Comparison of ENCODE assay signal across 27 mouse cellular contexts in genomic region chr1:156437726-156438125, GRCm38 (mm10). TPM values are rescaled to one million over a fixed set of nuclear protein-coding genes. Genes with fewer than 3 reads are reported as not detected.
DNase-seq lines count a peak whose midpoint lies in the region; ATAC-seq lines count a peak whose summit lies in the region.
"Had no signal": no experiment of that assay in that cellular context is flagged by ENCODE, and none has a peak within 500 bp of the region (broad histone marks: within the 10 kb centered on the region; RNA-seq: fewer than 3 reads in every experiment).

No protein-coding gene starts in this region.

- no peak overlapping the region for H3K27ac ChIP-seq in forebrain, embryonic 13.5 days
- H3K27ac ChIP-seq: embryonic facial prominence, embryonic 10.5 days; embryonic facial prominence, embryonic 15.5 days; heart, embryonic 10.5 days; heart, embryonic 15.5 days; hindbrain, embryonic 12.5 days; hindbrain, postnatal 0 days; limb, embryonic 13.5 days had no signal

- no peak overlapping the region for H3K4me2 ChIP-seq in forebrain, embryonic 13.5 days
- H3K4me2 ChIP-seq: embryonic facial prominence, embryonic 15.5 days; heart, embryonic 15.5 days; hindbrain, embryonic 12.5 days; limb, embryonic 13.5 days; liver, embryonic 11.5 days had no signal

- H3K9ac ChIP-seq in forebrain, embryonic 13.5 days, result no peak overlapping the region
- H3K9ac ChIP-seq: embryonic facial prominence, embryonic 15.5 days; heart, embryonic 15.5 days; hindbrain, embryonic 12.5 days; limb, embryonic 13.5 days had no signal

- 92% methylated on average over 5 of the region's 5 CpGs for WGBS in forebrain, embryonic 13.5 days

- peak; percentile 53 for ATAC-seq in CD4-positive, CD25-positive, alpha-beta regulatory T cell, adult 4 months
- peak; percentile 56 for ATAC-seq in granulocyte monocyte progenitor cell, adult 5-6 weeks (replicated peaks; ENCODE audit: poor library complexity, severe bottlenecking)
- 0 out of 2 replicates have a peak, but pooled peaks have one; percentile 13 for ATAC-seq in neutrophil, adult 5-6 weeks (ENCODE audit: extremely low read depth, insufficient number of reproducible peaks, low FRiP score, poor library complexity, severe bottlenecking)
- no peak for ATAC-seq in forebrain, embryonic 13.5 days
- ATAC-seq: forebrain, embryonic 14.5 days; hindbrain, postnatal 0 days; intestine, postnatal 0 days; lung, postnatal 0 days had no signal

- intact Hi-C loops in left cerebral cortex, postnatal 10 days (cut with DNase I), result no loop called here
- intact Hi-C loops in heart, postnatal 14 days (cut with DNase I), result no loop called here

- peak; percentile 42 for DNase-seq in 416B (ENCODE audit: low read depth)
- DNase-seq in left cerebral cortex, postnatal 10 days (ENCODE audit: extremely low spot score in 1 of 2, low spot score in 2 of 2), result no peak
- DNase-seq in heart, postnatal 14 days, result no peak
- DNase-seq: adrenal gland, postnatal 36 days; cerebellum, adult 9-11 months; gastrocnemius, postnatal 14 days; heart, postnatal 36 days; kidney, postnatal 14 days; lung, postnatal 4 days; midbrain, embryonic 14.5 days; right cerebral cortex, adult 18-20 months; thymus, postnatal 25 days had no signal

- H3K27me3 ChIP-seq in forebrain, embryonic 13.5 days, result no peaks in the 10 kb centered on the region
- H3K27me3 ChIP-seq: embryonic facial prominence, embryonic 15.5 days; heart, embryonic 15.5 days; hindbrain, embryonic 12.5 days; limb, embryonic 13.5 days had no signal

- no peaks in the 10 kb centered on the region for H3K9me3 ChIP-seq in forebrain, embryonic 13.5 days (replicated peaks)
- H3K9me3 ChIP-seq: embryonic facial prominence, embryonic 10.5 days; embryonic facial prominence, embryonic 15.5 days; heart, embryonic 10.5 days; heart, embryonic 15.5 days; hindbrain, embryonic 12.5 days; limb, embryonic 13.5 days had no signal

- no peaks in the 10 kb centered on the region for H3K4me1 ChIP-seq in forebrain, embryonic 13.5 days
- H3K4me1 ChIP-seq: embryonic facial prominence, embryonic 10.5 days; embryonic facial prominence, embryonic 15.5 days; heart, embryonic 10.5 days; heart, embryonic 15.5 days; hindbrain, embryonic 12.5 days; limb, embryonic 13.5 days had no signal

- no peak overlapping the region for H3K4me3 ChIP-seq in forebrain, embryonic 13.5 days
- H3K4me3 ChIP-seq: embryonic facial prominence, embryonic 10.5 days; embryonic facial prominence, embryonic 15.5 days; heart, embryonic 10.5 days; heart, embryonic 15.5 days; hindbrain, embryonic 12.5 days; limb, embryonic 13.5 days had no signal

- peaks cover 66% of the 10 kb centered on the region for H3K36me3 ChIP-seq in forebrain, embryonic 13.5 days (ENCODE audit: poor library complexity, severe bottlenecking)

RNA-seq across cellular contexts. Expression of gene Axdnd1, which starts 16.8 kb away (rescaled TPM):
- polyA plus RNA-seq in CD4-positive, CD25-positive, alpha-beta regulatory T cell, adult 4 months (2017; shearing (Covaris generic)), result 1 to 10 TPM in 1 of 2 experiments, under 1 TPM in 1; 0.93 to 1.2 TPM
- not detected in 2 replicates for total RNA-seq in granulocyte monocyte progenitor cell, adult 5-6 weeks (2014; fragmentation: Nextera tagmentation)
- total RNA-seq in granulocyte monocyte progenitor cell, adult 5-6 weeks (2017), result 0.26 and 1.5 TPM in 2 replicates
- 1.2 and 1.7 TPM in 2 replicates for total RNA-seq in neutrophil, adult 5-6 weeks (2017)
- under 1 TPM; 0.34 to 0.45 TPM for total RNA-seq in left cerebral cortex, postnatal 10 days (2021)
- total RNA-seq in heart, postnatal 14 days (2021), result under 1 TPM in 1 of 2 experiments, not detected in 1; 0.61 TPM
- 0.30 and 0.33 TPM in 2 replicates for polyA plus RNA-seq in forebrain, embryonic 13.5 days (2015; fragmentation: Nextera tagmentation; extraction: Ambion mirVana)
- total RNA-seq: gastrocnemius, postnatal 14 days; heart, postnatal 36 days had no signal
- polyA plus RNA-seq: embryonic facial prominence, embryonic 15.5 days; intestine, postnatal 0 days had no signal

RNA-seq across cellular contexts. Expression of gene Soat1, which starts 36.4 kb away (rescaled TPM):
- 10 to 100 TPM; 56.3 TPM for polyA plus RNA-seq in CD4-positive, CD25-positive, alpha-beta regulatory T cell, adult 4 months (2017; shearing (Covaris generic))
- 86.0 and 109 TPM in 2 replicates for total RNA-seq in granulocyte monocyte progenitor cell, adult 5-6 weeks (2014; fragmentation: Nextera tagmentation)
- total RNA-seq in granulocyte monocyte progenitor cell, adult 5-6 weeks (2017), result 109 and 119 TPM in 2 replicates
- 80.2 and 105 TPM in 2 replicates for total RNA-seq in neutrophil, adult 5-6 weeks (2017)
- total RNA-seq in left cerebral cortex, postnatal 10 days (2021), result 10 to 100 TPM; 26.0 to 33.8 TPM
- total RNA-seq in heart, postnatal 14 days (2021), result 10 to 100 TPM; 15.1 to 17.1 TPM
- polyA plus RNA-seq in forebrain, embryonic 13.5 days (2015; fragmentation: Nextera tagmentation; extraction: Ambion mirVana), result 16.0 and 18.1 TPM in 2 replicates
